Mouse (Mus musculus) gastrocnemius, adult 18-20 months (tissue): ENCODE results near the gene Ccl25. TPM values are rescaled to one million over a fixed set of nuclear protein-coding genes. Genes with fewer than 3 reads are reported as not detected.
"Not testable (repeated sequence)": the region's sequence is repeated elsewhere in the genome, so short reads cannot be mapped to it uniquely, and the experiment has no call there.

ENCODE experiments used
- DNase-seq: peaks from one replicate; pipeline ENCODE4 v3.0.0; 2021; ENCODE audit warnings: low spot score
- total RNA-seq, 2 experiments: library from RNA; stranded (reverse); gene quantifications; 2 replicates each; pipeline ENCODE4 v1.2.3; 2021

The Ccl25 gene
- total RNA-seq, 2 experiments from 2014 or later: 7.0 to 8.5 TPM

GRCm38 (mm10) chr8:4335678-4336077 is 10.7 kb downstream of the Ccl25 start:
- DNase-seq: no peak

- no peak for DNase-seq
These were observed 15.2 kb downstream of the Ccl25 start for GRCm38 (mm10) chr8:4340207-4340606.

GRCm38 (mm10) chr8:4347661-4348060 is 22.7 kb downstream of the Ccl25 start:
- DNase-seq: no peak

- DNase-seq: no peak
These were observed 23.3 kb downstream of the Ccl25 start for GRCm38 (mm10) chr8:4348275-4348674.

- DNase-seq: no peak
These were observed 24.3 kb downstream of the Ccl25 start for GRCm38 (mm10) chr8:4349335-4349734.

- DNase-seq: no peak
These were observed 25.6 kb downstream of the Ccl25 start for GRCm38 (mm10) chr8:4350618-4351017.

GRCm38 (mm10) chr8:4352562-4352961 is 27.6 kb downstream of the Ccl25 start:
- not testable (repeated sequence) for DNase-seq

GRCm38 (mm10) chr8:4353741-4354140 is 28.7 kb downstream of the Ccl25 start:
- no peak for DNase-seq

GRCm38 (mm10) chr8:4354516-4354915 is 29.5 kb downstream of the Ccl25 start:
- DNase-seq: no peak

- no peak for DNase-seq
These were observed 30.4 kb downstream of the Ccl25 start for GRCm38 (mm10) chr8:4355455-4355854.

- no peak for DNase-seq
These were observed 34.4 kb downstream of the Ccl25 start for GRCm38 (mm10) chr8:4359362-4359761.

GRCm38 (mm10) chr8:4360922-4361321 is 35.9 kb downstream of the Ccl25 start:
- DNase-seq: no peak

- DNase-seq: no peak
These were observed 41.2 kb downstream of the Ccl25 start for GRCm38 (mm10) chr8:4366189-4366588.

- peak; percentile 72 for DNase-seq
These were observed 42.8 kb downstream of the Ccl25 start for GRCm38 (mm10) chr8:4367808-4368207.

GRCm38 (mm10) chr8:4368470-4368869 is 43.5 kb downstream of the Ccl25 start:
- no peak for DNase-seq

- peak; percentile 74 for DNase-seq
These were observed 45.1 kb downstream of the Ccl25 start for GRCm38 (mm10) chr8:4370078-4370477.

- DNase-seq: no peak
These were observed 47.6 kb downstream of the Ccl25 start for GRCm38 (mm10) chr8:4372657-4373056.

GRCm38 (mm10) chr8:4401442-4401841 is 76.4 kb downstream of the Ccl25 start:
- no peak for DNase-seq

- no peak for DNase-seq
These were observed 79.2 kb downstream of the Ccl25 start for GRCm38 (mm10) chr8:4403960-4404879.

GRCm38 (mm10) chr8:4404880-4405261 is 79.9 kb downstream of the Ccl25 start:
- no peak for DNase-seq

GRCm38 (mm10) chr8:4408425-4408824 is 83.4 kb downstream of the Ccl25 start:
- DNase-seq: not testable (repeated sequence)
